Mouse (Mus musculus): Measurements from ENCODE around the gene Ak5.
"Not testable (repeated sequence)": the region's sequence is repeated elsewhere in the genome, so short reads cannot be mapped to it uniquely, and the experiment has no call there.

Gene Ak5

DNA sequence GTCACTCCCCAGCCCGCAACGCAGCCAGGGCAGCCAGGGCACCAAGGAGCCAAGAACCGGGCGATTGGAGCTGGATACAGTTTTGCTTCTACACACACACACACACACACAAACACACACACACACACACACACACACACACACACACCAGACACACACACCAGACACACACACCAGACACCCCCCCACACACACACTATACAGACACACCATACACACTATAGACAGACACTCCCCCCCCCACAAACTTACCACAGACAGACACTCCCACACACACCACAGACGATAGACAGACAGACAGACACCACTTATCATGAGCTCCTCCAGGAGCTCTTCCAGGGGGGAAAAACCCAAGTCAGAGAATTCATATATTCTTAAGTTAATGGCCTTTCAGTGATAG is at the start of gene Ak5:
Ak5 (minus strand) TSS at position 122 of the 400 bp plus-strand sequence.
- DNase-seq (ENCODE audit: low spot score in 2 of 2) = no peak

DNA sequence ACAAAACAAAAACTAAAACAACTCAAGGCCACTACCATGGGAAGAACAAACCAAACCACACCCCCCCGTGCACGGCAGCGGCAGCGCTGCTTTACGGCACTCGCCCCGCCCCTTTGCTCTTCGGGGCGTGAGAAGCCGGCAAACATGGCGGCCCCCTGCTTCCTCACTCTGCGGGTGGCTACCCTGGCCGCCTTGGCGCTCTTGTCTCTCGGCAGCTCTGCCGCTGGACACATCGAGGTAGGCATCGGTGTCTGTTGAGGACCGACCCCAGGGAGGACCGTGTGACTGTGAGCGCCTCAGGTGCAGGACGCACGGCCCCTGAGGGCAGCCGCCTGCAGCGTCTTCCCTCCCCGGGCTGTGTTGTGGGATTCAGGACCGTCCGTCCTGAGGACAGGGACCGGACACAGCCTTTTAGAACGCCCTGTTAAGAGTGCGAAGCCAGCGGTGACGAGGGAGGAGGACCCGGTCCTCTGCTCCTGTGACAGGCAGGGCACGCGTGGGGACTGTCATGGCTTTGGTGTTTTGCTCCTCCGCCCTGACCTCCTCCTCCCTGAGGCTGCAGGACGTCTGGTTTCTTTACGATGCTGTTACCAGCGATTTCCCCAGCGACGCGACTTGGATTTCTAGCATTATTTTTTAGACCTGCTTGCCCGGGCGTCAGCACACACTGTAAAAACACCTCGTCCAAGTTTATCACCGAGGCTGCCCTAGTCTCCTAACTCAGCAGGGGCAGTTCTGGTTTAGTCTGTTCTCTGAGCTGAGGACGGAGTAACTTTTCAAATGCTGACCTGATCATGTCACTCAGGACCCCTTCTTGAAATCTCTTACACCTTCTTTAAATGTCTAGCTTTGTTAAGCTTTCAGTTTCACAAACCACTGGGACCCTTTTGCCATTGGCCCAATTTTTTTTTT is 46.1 kb upstream of the Ak5 start, which contains the start of gene Pigk:
Pigk (plus strand) TSS at position 110 of the 912 bp plus-strand sequence.
- DNase-seq (ENCODE audit: low spot score in 2 of 2) = peak; percentile 88 to 89

DNA sequence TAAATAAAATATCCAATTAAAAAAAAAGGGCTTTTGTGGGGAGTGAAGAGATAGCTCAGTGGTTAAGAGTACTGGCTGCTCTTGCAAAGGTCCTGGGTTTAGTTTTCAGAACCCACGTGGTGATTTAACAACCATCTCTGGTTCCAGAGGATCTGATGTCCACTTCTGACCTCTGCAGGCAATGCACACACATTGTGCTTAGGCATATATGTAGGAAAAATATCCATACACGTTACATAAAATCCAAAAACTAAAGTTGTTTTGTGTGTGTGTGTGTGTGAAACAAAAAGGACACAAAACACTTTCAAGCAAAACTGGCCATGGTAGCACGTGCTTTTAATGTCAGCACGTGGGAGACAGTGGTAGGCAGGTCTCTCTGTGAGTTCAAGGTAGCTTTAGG is 44.8 kb upstream of the Ak5 start:
- DNase-seq (ENCODE audit: low spot score in 2 of 2) = no peak

DNA sequence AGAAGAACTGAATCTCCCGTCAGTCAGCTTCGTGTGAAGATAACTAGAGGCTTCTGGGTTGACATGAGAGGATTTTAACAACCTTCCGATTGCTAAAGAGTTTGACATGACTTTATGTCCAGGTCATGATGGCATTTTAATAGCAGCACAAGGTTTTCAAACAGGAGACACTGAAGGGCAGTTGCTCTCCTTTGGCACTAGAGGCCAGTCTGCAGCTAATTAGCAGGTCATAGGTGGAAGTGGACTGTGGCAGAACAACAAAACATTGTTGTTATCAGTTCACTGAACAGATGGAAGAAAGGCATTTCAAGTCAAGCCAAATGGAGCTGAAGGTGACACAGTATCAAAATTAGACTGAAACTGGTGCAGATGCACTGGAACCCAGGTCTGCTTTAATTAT is 41.8 kb upstream of the Ak5 start:
- DNase-seq (ENCODE audit: low spot score in 2 of 2) = no peak

DNA sequence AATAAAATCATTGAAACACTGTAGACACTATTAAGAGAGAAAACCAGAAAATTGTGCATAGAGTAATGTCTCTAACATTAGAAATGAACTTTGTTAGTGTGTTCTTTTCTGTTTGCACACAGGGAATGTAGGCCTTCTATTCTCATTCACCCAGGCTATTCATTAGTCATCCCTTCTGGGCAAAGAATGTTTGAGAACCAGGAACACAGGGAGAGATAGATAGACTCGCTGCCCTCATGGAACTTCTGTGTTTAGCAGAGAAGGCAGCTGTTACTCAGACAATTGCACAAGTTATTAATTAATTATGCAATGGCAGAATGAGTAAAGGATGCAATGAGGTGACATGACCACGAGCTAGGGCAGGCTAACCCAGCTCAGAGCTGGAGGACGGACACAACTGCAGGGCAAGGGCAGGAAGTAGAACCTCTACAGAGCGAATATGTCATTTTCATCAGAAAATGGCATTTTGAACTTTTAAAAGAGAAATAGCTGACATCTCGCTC is 39.2 kb upstream of the Ak5 start:
- DNase-seq (ENCODE audit: low spot score in 2 of 2) = no peak

DNA sequence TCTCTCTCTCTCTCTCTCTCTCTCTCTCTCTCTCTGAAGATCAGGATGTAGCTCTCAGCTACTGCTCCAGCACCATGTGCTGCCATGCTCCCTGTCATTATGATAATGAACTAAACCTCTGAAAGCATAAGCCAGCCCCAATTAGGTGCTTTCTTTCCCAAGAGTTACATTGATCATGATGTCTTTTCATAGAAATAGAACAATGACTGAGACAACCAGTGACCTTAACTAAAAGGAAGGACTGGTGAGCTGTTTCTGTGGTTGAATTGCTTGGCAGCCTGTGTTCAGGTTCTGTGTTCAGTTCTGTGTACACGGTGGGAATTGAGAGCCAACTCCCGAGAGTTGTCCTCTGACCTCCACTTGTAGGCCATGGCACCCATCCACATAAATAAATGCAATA is 38.7 kb upstream of the Ak5 start:
- DNase-seq (ENCODE audit: low spot score in 2 of 2) = no peak

DNA sequence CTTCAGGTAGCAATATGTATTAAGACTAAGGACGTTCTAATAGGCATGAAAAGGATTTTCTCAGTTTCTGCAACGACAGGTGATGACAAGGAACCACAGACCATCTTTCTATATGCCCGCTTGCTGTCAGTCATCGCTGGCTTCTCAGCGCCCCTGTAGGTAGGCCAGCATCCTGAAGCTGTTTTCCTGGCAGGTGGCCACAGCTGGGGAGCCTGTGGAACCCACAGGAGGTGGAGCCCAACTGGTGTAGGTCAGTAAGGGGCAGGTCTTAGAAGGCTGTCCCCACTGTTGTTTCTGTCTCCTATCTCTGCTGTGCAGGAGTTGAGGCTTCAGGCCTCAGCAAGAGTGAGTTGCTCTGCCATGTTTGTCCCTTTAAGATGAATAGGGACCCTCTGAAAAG is 37.7 kb upstream of the Ak5 start:
- no peak for DNase-seq (ENCODE audit: low spot score in 2 of 2)

DNA sequence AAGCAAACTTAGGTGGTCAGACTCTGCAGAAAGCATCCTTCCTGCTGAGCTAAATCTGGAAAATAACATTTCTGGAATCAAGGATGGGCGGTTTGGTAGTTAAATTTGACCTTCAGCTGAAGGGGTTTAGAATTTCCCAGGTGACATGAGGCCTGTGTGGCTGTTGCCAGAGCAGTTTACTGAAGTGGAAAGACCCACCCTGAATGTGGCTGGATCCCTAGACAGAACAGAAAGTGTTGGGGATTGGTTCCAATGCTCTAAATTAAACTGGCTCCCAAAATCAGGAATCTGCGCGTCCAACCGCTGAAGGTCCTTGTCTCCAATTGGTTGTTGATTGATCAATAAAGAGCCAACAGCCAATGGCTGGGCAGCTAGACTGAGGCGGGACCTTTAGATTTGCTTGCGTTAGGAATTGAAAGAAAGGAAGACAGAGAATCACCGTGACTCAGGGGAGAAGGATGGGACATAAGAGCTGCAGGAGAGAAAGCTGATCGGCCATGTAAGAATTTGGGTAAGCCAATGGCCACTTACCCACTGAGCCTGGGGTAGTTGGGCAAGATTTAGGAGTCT is 34.2 kb upstream of the Ak5 start:
- DNase-seq (ENCODE audit: low spot score in 2 of 2) = no peak

DNA sequence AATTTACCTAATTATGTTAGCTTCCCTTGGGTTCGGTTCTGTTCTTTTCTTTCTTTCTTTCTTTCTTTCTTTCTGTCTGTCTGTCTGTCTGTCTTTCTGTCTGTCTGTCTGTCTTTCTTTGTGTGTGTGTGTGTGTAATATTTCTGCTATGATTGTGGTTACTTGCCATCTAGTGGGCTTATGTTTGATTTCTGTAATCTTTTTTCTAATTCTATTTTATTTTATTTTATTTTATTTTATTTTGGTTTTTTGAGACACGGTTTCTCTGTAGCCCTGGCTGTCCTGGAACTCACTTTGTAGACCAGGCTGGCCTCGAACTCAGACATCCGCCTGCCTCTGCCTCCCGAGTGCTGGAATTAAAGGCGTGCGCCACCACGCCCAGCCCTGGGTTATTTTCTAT is 33.4 kb upstream of the Ak5 start:
- not testable (repeated sequence) for DNase-seq (ENCODE audit: low spot score in 2 of 2)

DNA sequence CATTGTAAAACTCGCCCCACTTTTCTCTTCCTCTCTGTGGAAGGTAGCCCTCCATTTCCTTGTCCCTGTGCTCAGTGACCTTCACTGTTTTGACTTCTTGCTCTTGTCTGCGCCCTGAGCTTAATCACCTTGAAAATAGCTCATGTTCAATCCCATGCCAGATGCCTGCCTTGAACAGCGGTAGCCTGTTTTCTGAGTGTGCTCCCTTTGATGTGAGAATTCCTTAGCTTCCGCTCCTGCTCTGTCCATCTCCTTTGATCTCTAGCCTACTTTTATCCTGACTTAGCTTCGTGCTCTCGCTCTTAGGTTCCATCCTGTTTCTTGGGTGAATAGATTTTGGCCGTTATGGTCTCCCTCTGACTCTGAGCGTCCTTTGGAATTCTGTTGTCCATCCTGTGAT is 31.1 kb upstream of the Ak5 start:
- no peak for DNase-seq (ENCODE audit: low spot score in 2 of 2)

DNA sequence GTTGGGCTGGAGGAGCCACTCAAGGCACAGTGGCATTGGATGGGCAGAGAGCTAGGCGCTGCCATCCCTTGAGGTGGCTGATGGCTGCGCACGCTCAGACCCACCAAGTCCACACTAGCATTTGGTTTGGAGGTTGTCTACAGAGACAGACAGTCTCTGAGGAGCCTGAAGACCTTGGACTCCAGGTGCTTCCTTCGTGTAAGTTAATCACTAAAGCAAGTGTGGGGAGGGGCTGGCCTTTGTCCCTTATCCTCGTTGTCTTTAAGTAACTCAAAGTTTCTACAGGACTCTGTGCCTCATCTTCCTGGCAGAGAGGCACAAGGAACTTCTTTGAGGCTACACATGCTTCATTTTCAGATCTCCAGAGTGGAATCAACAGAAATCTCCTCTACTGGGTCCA is 29.9 kb upstream of the Ak5 start:
- no peak for DNase-seq (ENCODE audit: low spot score in 2 of 2)

DNA sequence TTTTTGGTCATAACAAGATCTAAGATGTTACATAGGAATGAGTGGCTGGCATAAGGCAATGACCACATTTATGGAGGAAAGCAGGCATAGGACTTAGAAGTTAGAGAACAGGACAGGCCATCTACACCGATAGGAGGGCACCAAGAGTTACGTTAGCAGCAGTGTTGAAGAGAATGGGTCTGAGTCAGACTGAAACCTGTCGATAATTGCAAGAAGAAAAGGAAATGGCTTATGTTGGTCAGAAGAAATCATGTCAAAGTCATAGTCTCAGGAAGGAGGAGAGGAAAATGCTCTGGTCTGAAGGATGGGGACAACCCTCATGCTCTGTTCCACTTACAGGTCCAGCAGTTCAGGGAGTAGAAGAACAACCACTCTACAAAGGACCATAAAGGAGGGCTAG is 26.8 kb upstream of the Ak5 start:
- DNase-seq (ENCODE audit: low spot score in 2 of 2) = no peak

DNA sequence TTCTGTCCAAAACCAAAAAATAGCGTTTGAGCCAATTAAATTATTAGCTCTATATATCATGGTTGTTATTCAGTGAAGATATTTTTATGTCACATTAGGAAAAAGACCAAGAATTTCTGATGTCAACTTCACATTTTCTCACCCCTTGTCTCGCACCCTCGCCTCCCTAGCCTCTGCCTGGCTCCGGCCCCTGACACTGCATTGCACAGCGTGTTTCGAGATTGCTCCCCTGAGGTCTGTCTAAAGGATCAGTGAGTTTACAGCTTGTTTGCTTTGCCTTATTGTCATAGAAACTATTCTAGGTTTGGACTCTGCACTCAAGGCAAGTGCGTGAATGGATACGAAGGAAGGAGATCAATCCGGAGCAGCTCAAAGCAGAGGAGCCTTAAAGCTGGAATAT is 20.9 kb upstream of the Ak5 start:
- DNase-seq (ENCODE audit: low spot score in 2 of 2) = no peak

DNA sequence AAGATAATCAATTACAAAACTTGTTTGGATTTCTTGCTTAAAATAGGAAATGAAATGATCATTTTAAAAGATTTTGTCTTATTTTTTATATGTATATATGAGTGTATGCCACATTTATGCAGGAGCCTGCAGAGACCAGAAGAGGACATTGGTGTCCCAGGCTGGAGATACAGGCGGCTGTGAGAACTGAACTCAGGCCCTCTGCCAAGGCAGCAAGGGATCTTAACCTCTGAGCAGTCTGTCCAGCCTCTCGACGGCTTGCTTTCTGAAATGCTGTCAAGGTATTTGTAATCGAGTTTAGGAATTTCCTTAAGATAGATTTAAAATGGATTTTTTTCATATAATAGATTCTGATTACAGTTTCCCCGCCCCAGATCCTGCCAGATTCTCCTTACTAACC is 20.4 kb upstream of the Ak5 start:
- DNase-seq (ENCODE audit: low spot score in 2 of 2) = no peak

DNA sequence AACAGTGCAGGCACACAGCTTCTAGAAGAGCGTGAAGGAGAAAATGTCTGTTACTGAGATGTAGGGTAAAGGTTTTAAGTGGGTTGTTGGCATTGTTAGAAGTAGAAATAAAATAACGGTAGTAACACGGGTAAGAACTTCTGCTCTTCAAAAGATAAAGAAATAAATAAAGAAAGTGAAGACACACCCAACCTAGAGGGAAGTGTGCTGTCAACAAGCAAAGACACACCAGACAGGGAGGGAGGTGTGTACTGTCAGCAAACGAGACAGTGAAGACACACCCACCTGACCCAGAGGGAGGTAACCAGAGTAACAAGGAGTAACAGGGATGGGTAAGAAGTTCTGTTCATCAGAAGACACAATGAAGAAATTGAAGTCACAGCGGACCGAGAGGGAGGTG is 6.5 kb upstream of the Ak5 start:
- no peak for DNase-seq (ENCODE audit: low spot score in 2 of 2)

DNA sequence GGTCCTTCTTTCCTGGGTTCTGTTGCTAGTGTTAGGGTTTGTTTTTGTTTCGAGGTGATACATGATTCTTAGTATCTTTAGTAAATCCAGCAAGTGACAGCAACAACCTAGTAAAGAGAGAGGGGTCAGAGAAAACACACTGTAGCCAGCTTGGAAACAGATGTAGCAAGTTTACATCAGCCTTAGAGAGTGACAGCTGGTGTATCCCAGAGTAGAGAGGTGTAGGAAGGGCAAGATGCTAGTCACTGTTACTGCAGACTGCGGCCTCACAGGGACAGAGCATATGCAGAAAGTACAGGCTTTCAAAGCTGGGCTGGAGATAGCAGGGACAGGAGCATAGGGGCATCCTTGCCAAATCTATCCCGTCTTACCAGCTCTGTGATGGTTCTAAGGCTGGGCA is 1.6 kb upstream of the Ak5 start:
- no peak for DNase-seq (ENCODE audit: low spot score in 2 of 2)

DNA sequence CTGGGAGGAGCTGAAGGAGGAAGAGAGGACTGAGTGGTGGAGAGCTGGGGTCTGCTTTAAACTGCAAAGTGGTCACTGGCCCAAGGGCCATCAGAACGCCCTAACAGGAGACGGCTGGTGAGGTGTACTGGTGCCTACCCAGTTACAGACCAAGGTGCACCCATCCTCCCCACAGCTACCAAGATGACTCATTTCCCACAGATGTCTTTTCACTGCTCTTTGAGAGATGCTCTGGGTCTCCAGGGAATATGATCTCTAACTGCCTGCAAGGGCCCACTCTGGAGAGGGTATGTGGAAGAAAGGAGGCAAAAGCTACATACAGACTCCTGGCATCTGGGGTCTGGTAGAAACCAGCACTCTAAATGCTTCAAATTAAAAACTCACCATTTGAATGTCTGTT is 633 bp upstream of the Ak5 start:
- no peak for DNase-seq (ENCODE audit: low spot score in 2 of 2)

DNA sequence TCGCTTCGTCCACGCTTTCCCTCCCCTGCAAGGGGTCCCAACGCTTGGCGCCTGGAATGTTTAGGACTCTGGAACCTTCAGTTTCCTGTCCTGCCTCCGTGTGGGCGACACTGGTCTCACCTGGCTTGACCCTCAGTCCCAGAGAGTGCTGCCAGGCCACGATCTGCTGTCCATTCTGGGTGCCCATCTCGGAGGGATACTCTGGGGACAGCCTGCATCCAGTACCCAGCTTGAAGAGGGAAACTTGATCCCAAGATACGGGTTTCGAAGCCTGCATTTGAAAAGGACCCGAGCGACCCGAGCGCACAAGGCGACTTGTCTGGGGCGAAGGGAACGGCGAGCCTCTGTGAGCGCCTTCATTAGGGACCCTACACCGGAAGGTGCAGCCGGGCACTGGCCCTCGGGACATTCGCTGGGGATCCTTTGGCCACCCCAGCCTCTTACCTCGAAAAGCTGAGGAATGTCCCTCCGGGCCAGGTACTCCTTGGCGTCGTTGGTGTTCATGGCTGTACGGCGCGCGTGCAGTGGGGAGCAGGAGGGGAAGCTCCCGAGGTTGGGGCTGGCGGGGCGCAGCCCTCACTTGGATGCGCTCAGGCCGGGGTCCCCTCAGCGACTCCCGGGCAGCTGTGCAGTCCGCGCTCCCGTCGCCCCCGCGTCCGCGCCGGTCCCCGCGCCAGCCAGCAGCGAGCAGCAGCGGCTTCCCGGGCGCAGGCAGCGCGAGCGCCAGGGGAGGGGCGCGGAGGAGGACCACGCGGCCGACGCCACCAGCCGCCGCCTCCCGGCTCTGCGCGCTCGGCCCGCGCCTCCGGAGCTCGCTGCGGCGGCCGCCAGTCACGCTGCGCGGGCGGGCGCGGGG is 576 bp downstream of the Ak5 start:
- DNase-seq (ENCODE audit: low spot score in 2 of 2) = no peak

DNA sequence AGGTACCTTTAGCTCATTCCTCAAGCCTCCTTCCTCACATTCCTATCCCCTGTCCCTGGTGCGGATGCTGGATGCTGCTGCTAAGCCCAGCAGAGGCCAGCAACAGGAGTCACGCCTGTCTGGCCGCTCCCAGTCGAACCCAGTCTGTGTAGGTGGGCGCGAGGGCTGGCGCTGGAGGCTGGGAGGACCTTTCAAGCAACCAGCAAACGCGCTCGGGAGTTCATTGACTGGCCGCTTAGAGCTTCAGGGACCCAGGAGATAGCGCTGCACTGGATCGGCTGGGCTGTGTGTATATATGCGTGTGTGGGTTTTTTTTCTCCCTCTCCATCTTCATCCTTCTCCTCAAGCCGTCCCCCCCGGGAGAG is 1.2 kb downstream of the Ak5 start:
- no peak for DNase-seq (ENCODE audit: low spot score in 2 of 2)

DNA sequence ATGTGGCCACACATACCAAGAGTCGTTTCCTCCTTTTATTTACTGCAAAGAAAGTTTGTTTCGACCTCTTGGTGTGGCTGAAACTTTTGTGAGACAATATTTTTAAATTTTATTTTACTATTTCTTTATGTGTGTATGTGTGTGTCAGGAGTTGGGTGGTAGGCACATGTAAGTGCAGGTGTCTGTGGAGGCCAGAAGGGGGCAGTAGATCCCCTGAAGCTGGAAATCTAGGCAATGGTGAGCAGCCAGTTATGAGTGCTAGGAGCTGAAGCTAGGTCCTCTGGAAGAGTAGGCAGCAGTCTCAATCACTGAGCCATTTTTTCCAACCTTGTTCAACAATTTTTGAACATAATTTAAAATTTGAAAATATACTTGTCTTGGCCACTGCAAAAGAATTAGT is 9.6 kb downstream of the Ak5 start:
- DNase-seq (ENCODE audit: low spot score in 2 of 2) = no peak

DNA sequence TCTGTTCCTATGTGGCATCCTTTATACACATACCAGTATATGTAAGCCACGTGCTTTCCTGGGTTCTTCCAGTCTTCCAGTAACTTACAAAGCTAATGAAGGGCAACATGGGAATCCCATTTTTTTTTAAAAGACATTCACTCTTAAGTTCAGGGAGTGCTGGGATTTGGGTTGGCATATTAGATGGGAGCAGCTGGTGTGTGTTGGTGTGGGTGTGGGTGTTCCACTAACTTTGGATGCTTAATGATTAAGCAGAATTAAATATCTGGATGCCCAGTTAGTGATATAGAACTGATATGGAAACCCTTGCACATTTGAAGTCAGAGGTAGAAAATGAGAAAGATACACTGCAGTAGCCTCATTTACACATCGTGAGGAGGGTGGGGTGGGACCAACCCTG is 16.2 kb downstream of the Ak5 start:
- DNase-seq (ENCODE audit: low spot score in 2 of 2) = no peak

DNA sequence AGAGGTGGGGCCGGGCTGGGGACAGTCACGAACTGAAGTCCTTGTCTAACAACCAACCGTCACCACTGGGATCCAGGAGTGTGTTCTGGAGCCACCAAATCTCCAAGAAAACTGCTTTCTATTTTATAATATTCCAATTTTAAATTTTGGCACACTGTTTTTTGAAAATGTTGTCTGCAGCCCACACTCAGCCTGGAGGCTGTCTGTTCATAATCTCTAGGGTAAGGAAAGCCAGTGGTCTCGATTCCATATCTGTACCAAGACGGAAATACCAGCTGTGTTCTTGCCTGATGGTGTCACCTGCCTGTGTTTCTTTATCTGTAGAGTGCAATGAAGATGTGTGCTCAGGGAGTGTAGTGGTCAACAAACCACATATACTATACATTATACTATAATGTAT is 23.6 kb downstream of the Ak5 start:
- no peak for DNase-seq (ENCODE audit: low spot score in 2 of 2)
